Mouse (Mus musculus) megakaryocyte, adult 5-6 weeks (primary cell): Measurements from ENCODE around the gene Pced1b. TPM values are rescaled to one million over a fixed set of nuclear protein-coding genes. Genes with fewer than 3 reads are reported as not detected.

Source experiments
- ATAC-seq: 2 replicates; pipeline ENCODE4 v1.8.0; 2016; ENCODE audit warnings: mild to moderate bottlenecking, inconsistent platforms; ENCODE audit not compliant: poor library complexity, severe bottlenecking
- total RNA-seq, 2 experiments: library from RNA; stranded (forward) in 1 of 2; stranded (reverse) in 1 of 2; fragments of 153-499, 151-499 nt in 1 of 2; fragments of 221-1000, 200-1000 nt in 1 of 2; gene quantifications; 2 replicates each; pipeline versions ENCODE4 v1.2.3 to v1.2.4; 2015 to 2017

The Pced1b gene
- total RNA-seq, 2 experiments from 2014 or later: 3.2 to 20.1 TPM

DNA sequence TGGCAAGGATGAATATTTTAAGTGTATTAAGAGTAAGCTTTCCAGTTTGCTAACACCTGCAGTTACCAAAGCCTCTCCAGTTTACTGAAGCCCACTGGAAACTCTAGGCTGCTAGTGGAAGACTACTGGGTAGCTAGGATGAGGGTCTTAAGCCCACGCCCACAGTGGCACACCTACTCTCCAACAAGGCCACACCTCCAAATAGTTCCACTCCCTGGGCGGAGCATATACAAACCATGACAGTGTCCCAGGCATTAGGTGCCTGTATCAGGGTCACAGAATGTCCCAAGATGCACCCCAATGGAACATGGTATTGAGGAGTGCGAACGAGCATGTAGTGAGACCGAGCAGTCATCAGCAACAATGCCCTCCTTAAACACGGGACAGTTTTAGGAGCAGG, 140.9 kb downstream of the Pced1b start:
- ATAC-seq: no peak

DNA sequence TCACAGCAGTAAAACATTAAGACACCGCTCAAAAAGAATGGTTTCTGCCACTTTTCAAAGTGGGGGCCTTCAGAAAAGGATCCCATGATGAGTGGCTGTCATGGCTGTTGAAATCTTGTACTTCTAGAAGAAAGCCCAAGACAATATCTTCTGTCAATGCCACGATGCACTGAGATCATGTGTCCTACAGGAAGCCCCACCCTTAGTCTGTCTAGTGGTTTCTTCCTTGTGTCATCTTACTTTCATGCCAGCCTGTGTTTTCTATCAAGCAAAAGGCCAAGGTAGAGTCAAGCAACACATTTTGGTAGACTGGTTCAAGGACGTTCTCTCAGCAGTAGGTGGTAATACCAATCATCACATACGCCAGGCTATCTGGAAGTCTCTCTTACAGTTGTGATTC, 142.7 kb downstream of the Pced1b start:
- no peak for ATAC-seq

DNA sequence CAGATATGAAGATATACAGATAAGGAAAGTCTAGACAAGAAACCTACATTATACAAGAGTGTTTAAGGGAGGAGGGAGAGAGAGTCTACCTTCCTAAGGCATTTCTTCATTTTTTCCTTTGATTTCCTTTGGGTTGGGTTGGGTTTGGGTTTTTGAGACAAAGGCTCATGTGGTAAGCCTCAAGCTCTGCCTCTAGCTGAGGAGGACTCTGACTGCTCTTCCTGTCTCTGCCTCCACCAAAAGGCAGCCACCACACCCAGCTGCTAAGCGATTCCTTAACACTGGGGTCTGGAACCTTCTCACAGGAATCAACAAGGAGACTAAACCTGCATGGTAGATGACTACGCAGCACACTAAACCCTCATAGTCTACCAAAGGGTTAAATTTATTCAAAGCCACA, 143.9 kb downstream of the Pced1b start:
- ATAC-seq: no peak

DNA sequence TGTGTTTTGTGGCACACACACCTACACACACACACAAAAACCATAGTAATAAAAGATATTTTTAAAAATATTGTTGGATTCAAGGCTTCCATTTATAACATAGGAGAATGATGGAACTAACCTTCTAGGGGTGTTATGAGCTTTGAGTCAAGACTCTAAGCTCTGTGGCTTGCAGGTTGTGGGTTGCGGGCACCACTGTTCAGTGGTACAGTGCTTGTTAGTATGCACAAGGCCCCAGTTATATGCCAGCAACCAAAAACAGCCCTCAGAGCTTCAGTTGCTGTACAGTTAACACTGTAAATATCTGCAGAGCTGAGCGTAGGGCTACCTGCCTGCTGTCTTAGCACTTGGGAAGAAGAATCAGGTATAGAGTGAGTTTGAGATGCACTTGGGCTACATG, 144.5 kb downstream of the Pced1b start:
- ATAC-seq: no peak

DNA sequence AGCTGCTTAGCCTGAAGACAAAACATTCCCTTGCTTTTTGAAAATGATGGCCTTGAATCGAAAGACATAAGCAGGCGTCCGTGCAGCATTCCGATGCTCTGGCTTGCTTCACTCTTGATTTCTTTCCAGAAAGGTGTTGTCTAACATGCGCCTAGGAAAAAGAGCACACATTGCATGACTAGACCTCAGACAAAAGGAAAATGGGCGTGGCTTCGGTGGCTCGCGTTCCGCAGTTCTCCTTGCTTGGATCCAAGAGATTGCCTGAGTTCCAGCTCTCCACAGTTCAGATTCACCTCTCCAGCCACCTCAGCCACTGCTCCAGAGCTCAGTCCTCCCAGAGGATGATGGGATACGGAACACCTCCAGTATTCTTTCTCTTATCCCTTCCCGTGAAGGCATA, 147.7 kb downstream of the Pced1b start:
- ATAC-seq: no peak

DNA sequence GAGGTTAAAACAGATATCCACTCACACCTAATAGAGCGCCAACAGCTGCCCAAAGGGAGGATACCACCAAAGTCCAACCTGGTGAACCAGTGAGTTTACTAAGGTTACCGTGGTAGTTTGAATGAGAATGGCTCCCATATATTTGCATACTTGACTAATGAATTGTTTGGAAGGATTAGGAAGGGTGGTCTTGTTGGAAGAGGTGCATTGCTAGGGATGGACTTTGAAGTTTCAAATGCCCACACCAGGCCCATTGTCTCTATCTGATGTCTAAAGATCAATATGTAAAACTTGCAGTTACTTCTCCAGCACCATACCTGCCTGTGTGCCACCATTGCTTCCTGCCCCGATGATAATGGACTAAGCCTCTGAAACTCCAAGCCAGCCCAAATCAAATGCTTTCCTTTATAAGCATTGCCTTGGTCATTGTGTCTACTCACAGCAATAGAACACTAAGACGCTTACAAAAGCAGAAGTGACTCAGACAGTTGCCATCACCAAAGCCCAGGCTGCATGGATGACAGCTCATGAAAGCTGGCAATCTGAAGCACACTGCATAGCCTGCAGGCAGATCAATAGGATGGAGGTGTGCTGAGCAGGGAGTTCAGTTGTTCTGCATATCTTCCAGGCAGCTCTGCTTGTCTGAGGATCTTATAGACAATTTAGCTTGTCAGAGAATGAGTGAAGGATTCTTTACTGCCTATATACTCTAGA, 149.8 kb downstream of the Pced1b start:
- 0 out of 2 replicates have a peak, but pooled peaks have one; percentile 38 for ATAC-seq

DNA sequence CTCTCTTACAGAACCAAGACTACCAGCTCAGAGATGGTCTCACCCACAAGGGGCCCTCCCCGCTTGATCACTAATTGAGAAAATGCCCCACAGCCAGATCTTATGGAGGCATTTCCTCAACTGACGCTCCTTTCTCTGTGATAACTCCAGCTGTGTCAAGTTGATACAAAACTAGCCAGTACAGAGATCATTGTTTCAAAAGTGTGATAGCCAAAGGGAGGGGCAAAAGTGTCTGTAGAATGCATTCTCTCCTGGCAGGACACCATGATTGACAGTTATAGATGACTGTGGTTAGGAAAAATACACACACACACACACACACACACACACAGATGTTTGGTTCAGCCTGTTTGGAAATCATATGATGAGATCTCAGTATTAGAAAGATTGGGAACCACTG, 150.9 kb downstream of the Pced1b start:
- ATAC-seq: no peak

DNA sequence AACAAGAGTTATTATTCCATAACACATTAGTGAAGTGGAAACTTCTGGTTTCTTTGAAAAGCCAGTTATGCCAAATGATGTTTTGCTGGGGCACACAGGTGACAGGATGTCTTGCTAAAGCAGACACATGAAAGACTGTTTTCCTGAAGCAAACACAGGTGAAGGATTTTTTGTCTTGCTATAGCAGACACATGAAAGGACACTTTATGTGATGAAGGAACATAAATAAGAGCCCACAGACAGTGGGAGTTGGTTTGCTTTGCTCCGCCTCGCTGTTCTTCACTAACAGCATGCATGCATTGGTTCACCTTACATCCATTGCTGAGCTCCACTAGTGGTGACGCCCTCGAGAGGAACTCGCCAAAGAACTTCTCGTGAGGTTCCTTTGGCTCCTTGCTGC, 154.0 kb downstream of the Pced1b start:
- ATAC-seq: no peak

DNA sequence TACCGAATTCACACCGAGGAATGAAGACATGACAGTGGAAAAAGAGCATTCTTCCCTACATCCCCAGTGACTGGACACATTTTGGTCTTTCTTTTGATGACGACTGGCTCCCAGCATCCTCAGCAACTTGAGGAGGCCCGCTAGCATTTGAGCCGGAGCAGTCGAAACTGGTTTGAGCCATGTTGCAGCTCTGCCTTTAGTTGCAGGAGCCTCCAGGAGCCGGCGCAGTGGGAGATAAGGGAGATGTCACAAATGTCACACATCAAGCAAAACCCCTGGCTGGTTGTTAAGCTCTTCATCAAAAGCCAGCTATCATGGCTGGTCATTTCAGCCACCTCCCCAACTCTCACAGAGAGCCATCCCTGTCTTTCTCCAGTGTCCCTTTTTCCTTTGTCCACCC, 157.6 kb downstream of the Pced1b start:
- ATAC-seq: no peak

DNA sequence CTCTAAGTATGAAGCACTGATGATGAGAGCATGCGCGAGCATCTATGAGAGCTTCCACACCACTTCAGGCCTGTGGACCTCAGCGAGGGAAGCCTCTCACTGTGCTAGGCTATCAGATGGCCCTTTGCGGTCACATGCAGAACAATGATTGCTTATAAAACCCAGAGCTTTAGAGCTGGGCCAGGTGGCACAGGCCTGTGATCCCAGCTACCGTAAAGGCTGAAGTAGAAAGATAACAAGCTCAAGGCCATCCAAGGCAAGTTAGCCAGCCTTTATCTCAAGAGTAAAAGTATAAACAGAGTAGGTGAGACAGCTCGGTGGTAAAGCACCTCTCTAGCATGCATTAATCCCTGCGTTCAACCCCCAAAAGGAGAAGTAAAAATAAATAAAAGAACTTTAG, 158.1 kb downstream of the Pced1b start:
- peak; percentile 24; the same call in 1 of the 2 replicates for ATAC-seq

DNA sequence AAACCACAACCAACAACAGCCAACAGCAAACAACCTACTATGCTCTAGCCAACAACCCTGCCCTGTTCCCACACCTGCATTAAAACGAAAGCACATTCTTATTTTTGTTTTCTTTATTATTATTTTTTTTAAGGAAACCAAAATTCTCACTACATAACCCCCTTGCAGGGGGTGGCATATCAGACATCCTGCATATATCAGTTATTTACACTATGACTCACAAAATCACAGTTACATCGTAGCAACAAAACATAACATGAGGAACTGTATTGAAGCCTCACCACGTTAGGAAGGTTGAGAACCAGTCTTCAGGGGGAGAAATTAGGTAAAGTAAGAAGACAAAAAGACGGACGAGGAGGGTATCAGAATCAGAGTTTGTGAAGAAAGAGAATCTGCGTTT, 159.2 kb downstream of the Pced1b start:
- ATAC-seq: no peak

DNA sequence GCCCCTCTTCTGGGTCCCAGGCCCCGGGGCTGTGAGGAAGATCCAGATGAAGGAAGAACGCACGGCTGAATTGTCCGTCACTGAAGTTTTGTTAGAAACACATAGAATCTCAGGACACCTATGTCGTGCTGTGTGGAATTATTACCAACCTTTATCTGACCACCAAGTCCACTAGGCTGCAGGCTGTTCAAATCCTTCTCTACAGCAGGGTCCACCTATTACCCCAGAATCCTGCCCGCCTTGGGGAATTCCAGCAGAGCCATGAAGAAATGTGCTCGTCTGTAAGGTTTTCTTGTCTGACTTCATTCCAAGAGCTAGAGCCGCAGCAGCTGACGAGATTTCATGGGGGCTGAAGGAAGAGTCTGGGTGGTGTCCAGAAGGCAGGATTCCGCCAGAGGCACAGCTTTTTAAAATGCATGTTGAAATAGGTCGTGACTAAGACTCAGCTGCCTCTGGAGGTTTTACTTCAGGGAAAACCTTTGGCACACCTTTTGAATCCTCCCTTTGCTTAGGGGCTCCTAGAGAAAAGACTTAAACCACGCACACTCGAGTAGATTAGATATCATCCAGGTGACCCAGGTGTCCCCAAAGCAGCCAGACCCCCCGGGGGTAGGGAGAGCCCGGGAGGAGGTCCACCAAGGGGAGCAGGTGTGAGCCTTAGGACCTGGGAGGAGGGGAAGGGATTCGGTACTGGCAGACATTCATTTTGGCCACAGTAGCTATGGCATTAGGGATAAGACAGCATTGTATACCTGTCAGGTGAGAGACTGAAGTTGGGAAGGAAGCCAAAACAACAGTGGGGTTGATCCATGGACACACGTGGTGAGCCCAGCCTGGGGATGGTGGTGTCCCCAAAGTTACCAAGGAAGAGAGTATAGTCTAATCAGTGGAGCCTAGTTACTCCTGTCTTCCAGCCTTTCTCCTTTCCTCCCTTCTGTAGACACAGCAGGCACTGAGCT, 160.9 kb downstream of the Pced1b start:
- no peak for ATAC-seq

DNA sequence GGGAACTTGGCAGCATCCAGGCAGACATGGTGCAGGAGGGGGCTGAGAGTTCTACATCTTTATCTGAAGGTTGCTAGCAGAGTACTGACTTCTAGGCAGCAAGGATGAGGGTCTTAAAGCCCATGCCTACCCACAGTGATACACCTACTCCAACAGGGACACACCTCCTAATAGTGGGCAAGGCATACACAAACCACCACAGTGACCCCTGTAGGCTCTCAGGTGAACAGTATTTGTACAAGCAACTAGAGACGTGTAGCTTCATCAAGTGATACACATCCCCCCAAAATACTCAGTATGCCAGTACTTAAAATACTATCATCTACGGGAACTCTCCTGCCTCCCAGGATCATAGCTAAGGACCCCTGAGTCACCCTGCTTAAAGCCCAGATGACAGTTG, 164.2 kb downstream of the Pced1b start:
- ATAC-seq: no peak

DNA sequence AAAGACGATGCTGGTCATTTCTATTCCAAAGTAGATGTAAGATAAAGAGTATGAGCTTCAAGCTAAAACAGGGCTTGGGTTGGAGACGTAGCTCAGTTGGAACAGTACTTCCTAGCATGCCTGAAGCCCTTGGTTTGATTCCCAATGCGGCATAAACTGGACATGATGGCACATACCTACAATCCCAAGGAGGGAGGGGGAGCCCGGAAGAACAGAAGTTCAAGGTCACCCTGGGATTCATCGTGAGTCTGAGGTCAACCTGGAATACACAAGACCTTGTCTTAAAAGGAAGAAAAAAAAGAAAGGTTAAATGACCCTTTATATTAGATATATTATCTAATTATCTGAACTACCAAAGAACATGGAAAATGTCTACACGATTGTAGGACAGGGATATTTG, 164.8 kb downstream of the Pced1b start:
- no peak for ATAC-seq

DNA sequence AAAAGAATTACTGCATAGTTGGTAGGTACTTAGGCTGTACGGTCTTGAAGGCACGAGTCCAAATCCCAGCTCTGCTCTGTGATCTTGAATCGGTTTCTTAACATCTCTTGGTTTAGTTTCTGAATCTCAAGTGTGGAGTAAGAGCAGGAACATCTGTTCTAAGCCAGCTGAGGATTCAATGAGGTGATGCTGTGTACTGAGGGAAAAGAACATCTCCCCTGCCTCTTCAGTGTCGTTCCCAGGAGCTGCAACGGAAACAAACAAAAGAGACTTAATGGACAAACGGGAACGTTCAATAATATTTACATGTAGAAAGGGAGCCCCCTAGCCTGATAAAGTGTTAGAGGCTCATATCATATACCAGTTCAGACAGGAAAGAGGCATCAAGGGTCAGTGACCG, 165.4 kb downstream of the Pced1b start:
- no peak for ATAC-seq

DNA sequence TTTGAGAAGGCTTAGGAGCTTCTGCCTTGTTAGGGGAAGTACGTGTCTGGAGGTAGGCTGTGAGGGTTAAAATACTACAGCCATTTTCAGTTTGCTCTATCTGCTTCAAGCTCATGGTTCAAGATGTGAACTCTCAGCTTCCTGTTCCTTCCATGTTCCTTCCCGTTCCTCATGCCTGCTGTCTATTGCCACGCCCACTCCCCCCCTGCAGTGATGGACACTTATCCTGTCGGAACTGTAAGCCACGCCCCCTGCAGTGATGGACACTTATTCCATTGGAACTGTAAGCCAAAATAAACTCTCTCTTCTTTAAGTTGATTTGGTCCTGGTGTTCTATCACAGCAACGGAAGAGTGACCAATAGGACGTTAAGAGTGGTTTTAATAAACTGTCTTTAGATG, 166.0 kb downstream of the Pced1b start:
- ATAC-seq: no peak

DNA sequence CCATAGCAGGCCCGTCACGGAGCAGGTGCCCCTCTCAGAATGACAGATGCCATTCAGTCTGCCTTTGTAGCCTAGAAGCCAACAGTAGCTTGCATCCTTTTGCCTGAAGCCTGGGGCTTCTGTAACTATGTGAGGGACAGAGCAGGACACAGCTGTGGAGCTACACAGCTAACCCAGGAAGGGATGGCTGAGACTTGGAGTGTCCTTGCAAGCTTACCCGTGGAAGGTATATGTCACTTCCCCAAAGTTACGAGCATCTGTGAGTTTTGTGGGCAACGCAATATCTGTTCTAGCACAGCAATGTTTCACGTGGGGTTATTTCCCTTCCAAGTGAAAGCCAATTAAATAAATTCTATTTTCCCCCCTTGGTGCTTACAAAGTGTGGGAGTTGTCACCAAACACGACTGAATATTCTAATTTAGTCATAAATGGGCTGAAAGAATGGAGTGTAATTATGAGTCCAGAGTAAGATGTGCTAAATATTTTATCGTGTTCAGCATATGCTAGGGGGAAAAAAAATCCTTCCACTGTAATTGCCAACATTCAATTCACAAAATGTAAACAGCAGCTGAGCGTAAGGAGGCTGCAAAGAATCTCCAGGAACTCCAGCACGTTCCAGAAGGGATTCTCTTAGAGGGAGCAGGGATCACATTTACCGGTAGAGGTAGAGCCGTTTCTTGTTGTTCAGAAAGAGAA, 168.0 kb downstream of the Pced1b start:
- peak; percentile 75 for ATAC-seq

DNA sequence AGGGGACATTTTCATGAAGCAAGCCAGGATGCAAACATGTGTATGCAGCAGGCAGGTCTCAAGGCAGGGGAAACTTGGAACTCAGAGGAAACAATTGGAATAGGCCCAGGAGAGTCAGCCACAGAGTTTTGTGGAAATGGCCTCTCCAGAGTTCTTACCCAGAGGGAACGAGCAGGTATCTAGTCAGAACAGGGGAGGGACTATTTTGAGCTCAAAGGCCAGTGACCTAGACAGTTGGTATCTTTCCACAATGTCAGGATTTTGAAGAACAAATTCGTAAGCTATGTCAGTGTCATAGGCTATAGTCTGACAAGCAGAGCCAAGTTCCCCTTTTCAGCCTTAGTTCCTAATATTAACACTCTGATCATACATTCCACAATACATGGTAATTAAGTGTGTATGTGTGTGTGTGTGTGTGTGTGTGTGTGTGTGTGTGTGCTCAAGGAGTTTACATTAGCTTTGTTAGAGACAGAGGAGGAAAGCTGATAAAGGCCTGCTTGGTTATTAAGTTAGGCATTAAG, 168.6 kb downstream of the Pced1b start:
- ATAC-seq: peak; percentile 84

DNA sequence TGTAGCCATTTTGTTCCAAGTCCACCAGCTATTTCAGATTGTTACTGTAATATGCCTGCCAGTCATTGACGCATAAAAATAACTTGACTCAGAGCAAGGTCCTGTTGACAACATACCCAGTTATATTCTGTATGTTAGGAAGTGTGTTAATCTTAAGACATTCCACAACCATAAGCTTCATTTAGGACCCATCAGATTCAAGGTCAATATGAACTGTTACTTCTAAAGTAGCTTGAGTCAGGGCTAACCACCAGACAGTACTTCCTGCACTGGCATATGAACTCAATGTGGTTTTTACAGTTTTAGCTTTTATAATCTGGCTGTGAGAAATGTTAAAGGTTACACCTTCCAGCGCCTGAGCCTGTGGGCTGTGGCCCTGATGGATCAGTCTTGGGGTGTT, 173.4 kb downstream of the Pced1b start:
- no peak for ATAC-seq

DNA sequence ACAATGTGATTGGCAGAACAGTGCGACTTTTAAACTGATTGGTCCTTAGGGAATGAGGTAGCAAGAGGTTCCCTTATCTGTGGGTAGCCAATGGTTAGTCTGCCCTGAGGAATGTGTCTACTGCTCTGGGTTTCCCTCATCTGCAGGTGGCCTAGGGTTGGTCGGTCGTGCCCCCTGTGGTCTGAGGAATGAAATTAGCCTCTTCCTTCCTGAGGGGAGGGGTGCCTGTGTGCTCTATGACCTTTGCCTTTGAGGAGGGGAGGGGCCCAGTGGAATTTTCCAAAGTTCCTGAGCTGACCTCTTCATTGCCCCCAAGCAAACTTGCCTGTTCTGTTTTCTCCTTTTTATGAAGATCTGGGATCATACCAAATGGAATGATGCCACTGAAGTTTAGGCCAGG, 174.6 kb downstream of the Pced1b start:
- ATAC-seq: no peak

DNA sequence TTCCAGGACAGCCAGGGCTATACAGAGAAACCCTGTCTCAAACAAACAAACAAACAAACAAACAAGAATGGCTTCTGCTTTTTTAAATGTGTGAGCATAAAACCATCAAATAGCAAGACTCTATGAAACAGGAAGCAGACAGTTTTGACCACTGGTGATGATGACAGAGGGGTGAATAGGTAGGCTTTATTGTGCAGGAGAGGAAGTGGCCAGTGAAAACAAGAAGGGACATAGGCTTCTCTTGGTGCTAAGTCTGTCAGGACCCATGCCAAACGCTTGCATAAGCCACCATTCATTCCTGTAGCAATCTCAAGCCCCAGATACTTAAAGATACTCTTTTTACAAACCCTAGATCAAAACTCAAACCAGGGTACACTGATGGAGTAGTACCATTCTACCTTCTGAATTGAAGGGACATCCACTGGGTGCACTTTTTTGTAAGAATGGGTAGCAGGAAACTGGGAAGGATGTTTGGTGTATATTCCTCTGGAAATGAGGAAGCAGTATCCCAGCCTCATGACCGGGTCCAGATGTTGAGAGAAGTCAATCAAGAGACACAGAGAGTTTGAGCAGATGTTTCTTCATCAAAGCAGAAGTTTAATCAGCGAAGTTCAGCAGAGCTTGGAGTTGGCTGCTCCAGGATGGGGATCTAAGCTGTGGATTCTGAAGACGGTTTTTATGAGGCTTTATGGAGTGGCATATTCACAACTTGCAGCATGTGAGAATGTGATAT, 175.5 kb downstream of the Pced1b start:
- peak; percentile 93 for ATAC-seq
